Mouse (Mus musculus) heart, embryonic 15.5 days (tissue): ENCODE measurements around the gene Ifngr1. TPM values are rescaled to one million over a fixed set of nuclear protein-coding genes. Genes with fewer than 3 reads are reported as not detected.
A peak's percentile ranks its signal among the peaks of the same experiment; 100 is the strongest.

Experiments used
- ATAC-seq: fragments of 200-750 bp; cut with Nextera tagmentation; replicated peaks from 2 replicates; pipeline ENCODE4 v1.8.0; 2017; ENCODE audit warnings: low read depth, moderate TSS enrichment; ENCODE audit not compliant: insufficient number of reproducible peaks, insufficient read depth, low FRiP score
- H3K27ac ChIP-seq: fragments of 300-500 bp; sonication (generic); 2 replicates; pipeline ENCODE4 v1.5.1; 2015; ENCODE audit warnings: mild to moderate bottlenecking, inconsistent platforms
- H3K27me3 ChIP-seq: fragments of 300-500 bp; sonication (generic); 2 replicates; pipeline ENCODE4 v1.6.1; 2015; ENCODE audit warnings: inconsistent platforms
- H3K36me3 ChIP-seq: fragments of 300-500 bp; sonication (generic); 2 replicates; pipeline ENCODE4 v1.6.1; 2015; ENCODE audit warnings: mild to moderate bottlenecking, inconsistent platforms
- H3K4me1 ChIP-seq: fragments of 300-500 bp; sonication (generic); replicated peaks from 2 replicates; pipeline ENCODE4 v1.6.1; 2015; ENCODE audit warnings: inconsistent platforms
- H3K4me2 ChIP-seq: fragments of 300-500 bp; sonication (generic); 2 replicates; pipeline ENCODE4 v1.6.1; 2015; ENCODE audit warnings: inconsistent platforms, mild to moderate bottlenecking, moderate library complexity
- H3K4me3 ChIP-seq: fragments of 300-500 bp; sonication (generic); 2 replicates; pipeline ENCODE4 v1.5.1; 2015; ENCODE audit warnings: mild to moderate bottlenecking, inconsistent platforms
- H3K9ac ChIP-seq: fragments of 300-500 bp; sonication (generic); 2 replicates; pipeline ENCODE4 v1.6.1; 2015; ENCODE audit warnings: mild to moderate bottlenecking, inconsistent platforms
- H3K9me3 ChIP-seq: fragments of 300-500 bp; sonication (generic); replicated peaks from 2 replicates; pipeline ENCODE4 v1.6.1; 2016; ENCODE audit warnings: inconsistent platforms
- WGBS: fragments of 180-500 bp; shearing (Covaris S2); methylation state at CpG from one replicate; pipeline ENCODE4 v1.1.7; 2015; ENCODE audit warnings: mixed read lengths; 5-methylcytosine and 5-hydroxymethylcytosine counted together
- polyA plus RNA-seq: library from polyadenylated mRNA; unstranded; fragments of >200 nt; fragmentation: Nextera tagmentation; extraction: Ambion mirVana; gene quantifications from 2 replicates; pipeline ENCODE4 v1.2.1, GENCODE M21; 2015

Gene Ifngr1
- 37.1 and 48.3 TPM in 2 replicates for polyA plus RNA-seq

DNA sequence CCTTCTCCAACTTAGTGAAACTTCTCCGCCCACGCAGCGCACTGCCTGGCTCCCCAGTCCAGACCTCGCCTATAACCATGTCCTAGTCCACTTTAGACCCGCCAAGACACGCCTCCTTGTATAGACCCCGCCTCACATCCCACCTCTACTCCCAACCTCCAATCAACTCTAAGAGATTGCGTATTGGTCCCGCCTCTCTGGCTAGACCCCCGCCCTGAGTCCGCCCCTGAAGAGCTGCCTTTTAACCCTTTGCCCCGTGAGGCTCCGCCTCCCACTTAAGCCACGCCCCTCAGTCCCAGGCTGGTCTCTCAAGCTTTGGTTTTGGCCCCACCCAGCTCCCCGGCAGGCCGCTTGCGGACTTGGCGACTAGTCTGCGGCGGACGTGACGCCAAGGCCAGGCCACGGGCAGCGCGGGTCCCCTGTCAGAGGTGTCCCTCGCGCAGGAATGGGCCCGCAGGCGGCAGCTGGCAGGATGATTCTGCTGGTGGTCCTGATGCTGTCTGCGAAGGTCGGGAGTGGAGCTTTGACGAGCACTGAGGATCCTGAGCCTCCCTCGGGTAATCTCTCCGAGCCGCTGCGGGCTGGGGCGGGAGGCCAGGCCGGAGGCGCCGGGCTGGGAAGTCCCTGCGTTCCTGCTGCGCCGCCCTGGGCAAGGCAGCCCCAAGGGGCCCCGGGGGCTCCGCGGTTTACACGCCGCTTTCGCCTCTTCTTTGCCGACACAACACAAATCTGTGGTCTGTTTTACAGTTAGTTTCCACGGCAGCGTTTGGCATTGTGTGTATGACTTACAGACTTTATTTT lies at the start of gene Ifngr1:
TSS of gene Ifngr1 (plus strand) at position 309 of the 801 bp plus-strand sequence.
- peak; percentile 100 for ATAC-seq
- no peaks in the 10 kb centered on the region for H3K27me3 ChIP-seq
- H3K4me3 ChIP-seq = peak within 1 kb of the TSS; percentile 69
- H3K27ac ChIP-seq = peak within 1 kb of the TSS; percentile 90
- peak within 1 kb of the TSS; percentile 65 for H3K4me2 ChIP-seq
- H3K36me3 ChIP-seq = no peaks in the 10 kb centered on the region
- no peaks in the 10 kb centered on the region for H3K9me3 ChIP-seq
- H3K4me1 ChIP-seq = peaks cover 29% of the 10 kb centered on the region
- H3K9ac ChIP-seq = peak within 1 kb of the TSS; percentile 83
- WGBS = under 1% methylated on average over 52 of the region's 52 CpGs

DNA sequence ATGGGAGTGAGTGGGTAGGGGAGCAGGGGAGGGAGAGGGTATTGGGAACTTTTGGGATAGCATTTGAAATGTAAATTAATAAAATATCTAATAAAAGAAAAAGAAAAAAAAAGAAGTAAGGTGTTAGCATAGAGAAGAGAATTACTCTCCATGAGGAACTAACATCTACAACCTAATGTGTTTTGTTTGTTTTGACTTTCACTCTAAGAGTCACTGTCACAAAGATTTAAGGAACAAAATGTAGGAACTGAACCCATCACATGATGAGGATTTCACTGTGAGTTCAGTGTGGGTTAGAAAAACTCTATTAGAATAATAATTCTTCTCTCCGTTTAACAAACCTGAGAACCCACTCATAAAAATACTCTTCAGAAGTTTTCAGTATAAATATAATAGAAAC lies 44.9 kb upstream of the Ifngr1 start:
- H3K9me3 ChIP-seq = no peaks in the 10 kb centered on the region
- H3K27ac ChIP-seq = no peak overlapping the region
- 86% methylated on average over 1 of the region's 1 CpGs for WGBS
- no peaks in the 10 kb centered on the region for H3K4me1 ChIP-seq
- no peaks in the 10 kb centered on the region for H3K27me3 ChIP-seq
- no peak overlapping the region for H3K9ac ChIP-seq
- ATAC-seq = no peak
- H3K4me2 ChIP-seq = no peak overlapping the region
- no peak overlapping the region for H3K4me3 ChIP-seq
- no peaks in the 10 kb centered on the region for H3K36me3 ChIP-seq

DNA sequence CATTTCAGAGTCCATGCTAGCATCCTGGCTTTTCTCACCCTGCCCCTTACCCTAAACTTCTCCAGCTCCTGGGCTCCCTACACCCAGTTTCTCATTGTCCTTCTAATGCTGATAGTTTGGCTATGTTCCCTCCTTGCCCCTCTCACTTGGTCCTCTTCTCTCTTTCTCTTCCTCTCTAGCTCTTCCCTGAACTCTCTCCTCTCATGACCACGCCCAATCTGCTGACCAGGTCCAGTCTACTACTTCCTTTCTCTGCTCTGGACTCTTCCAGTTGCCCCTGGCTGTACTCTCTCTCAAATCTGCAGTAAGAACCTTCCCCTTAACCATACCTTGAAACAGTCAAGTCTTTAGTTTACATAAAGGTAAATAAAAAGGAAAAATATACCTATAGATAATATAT lies 43.7 kb upstream of the Ifngr1 start:
- no peak overlapping the region for H3K9ac ChIP-seq
- no peaks in the 10 kb centered on the region for H3K4me1 ChIP-seq
- no peaks in the 10 kb centered on the region for H3K27me3 ChIP-seq
- H3K4me2 ChIP-seq = no peak overlapping the region
- no peak overlapping the region for H3K27ac ChIP-seq
- H3K9me3 ChIP-seq = no peaks in the 10 kb centered on the region
- 61% methylated on average over 1 of the region's 1 CpGs for WGBS
- no peaks in the 10 kb centered on the region for H3K36me3 ChIP-seq
- ATAC-seq = no peak
- no peak overlapping the region for H3K4me3 ChIP-seq

DNA sequence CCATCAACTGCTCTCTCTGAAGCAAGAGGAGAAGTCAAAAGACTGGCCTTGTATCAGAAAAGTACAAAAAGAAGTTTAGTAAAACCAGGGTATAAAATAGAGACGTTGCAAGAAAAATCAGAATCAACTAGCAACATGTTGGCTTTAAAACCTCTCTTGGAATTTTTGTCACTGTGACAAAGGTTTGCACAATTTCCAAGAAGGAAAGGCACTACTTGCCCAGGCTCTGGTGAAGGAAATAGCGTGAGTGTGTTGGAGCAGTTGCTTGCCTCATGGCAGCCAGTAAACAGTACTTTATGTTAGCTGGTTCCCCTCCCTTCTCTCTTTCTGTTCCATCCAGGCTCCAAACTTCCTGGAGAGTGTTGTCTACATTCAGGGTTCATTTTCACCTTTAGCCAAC lies 43.3 kb upstream of the Ifngr1 start:
- Histone ChIP-seq H3K27ac (no peak overlapping the region), H3K9ac (no peak overlapping the region), H3K4me3 (no peak overlapping the region), H3K9me3 (no peaks in the 10 kb centered on the region), H3K4me1 (no peaks in the 10 kb centered on the region), H3K27me3 (no peaks in the 10 kb centered on the region), H3K4me2 (no peak overlapping the region), H3K36me3 (no peaks in the 10 kb centered on the region)
- no peak for ATAC-seq
- 78% methylated on average over 2 of the region's 2 CpGs for WGBS

DNA sequence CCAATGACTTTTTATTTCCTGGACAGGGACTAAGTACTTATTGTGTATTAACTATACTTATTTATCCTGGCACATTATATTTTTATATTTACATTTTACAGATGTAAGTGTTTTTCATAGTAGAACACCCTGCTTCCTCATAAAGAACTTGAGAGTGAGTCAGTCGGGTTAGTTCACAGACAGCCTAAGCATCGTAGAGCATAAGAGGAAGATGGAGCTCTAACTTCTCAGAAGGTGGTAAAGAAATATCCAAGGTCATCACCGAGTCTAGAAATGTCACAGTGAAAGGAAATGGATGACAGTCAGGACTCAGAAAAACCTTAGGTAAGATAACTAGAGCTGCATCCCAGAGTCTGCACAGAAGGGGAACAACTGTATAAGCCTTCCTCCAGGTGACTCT lies 40.2 kb upstream of the Ifngr1 start:
- Histone ChIP-seq H3K27me3 (no peaks in the 10 kb centered on the region), H3K9me3 (no peaks in the 10 kb centered on the region), H3K4me1 (no peaks in the 10 kb centered on the region), H3K27ac (no peak overlapping the region), H3K4me2 (no peak overlapping the region), H3K9ac (no peak overlapping the region), H3K36me3 (no peaks in the 10 kb centered on the region), H3K4me3 (no peak overlapping the region)
- WGBS = 83% methylated on average over 3 of the region's 3 CpGs
- no peak for ATAC-seq

DNA sequence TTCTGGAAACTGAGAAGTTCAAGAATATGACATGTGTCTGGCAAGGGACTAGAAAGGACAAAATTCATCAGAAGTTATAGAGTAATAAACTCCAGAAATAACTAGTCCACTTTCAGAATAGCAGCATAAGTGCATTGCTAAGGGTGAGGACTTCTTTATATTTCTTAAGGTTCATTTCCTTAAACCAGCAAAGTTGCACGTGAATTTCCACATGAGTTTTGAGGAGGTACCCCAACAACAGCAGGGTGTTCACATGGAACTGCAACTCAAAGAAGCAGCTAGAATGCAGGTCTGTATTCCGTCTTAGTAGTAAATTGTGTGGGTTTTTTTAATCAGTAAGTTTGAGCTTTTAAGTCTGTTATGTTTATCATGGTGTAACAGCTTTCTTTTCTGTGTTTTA lies 37.9 kb upstream of the Ifngr1 start:
- Histone ChIP-seq H3K27me3 (no peaks in the 10 kb centered on the region), H3K4me2 (no peak overlapping the region), H3K27ac (no peak overlapping the region), H3K9me3 (no peaks in the 10 kb centered on the region), H3K9ac (no peak overlapping the region), H3K4me3 (no peak overlapping the region), H3K4me1 (no peaks in the 10 kb centered on the region), H3K36me3 (no peaks in the 10 kb centered on the region)
- 62% methylated on average over 2 of the region's 2 CpGs for WGBS
- no peak for ATAC-seq

DNA sequence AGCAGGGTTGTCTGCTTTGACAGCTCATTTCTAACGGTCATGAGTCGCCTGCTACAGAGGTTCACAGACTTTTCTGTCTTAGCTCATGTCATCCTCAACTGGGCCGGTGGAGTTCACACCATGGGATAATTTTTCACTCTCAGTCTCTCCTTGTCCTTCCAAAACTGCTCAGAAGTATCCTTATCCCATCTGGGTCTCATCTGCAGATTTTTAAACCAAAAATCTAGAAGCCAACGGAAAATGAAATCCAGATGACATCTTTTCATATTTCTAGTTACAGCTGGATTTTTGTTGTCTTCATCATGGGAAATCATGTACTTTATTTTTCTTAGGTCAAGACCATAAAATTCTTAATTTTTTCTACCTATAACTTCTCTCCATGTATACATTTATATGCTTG lies 34.1 kb upstream of the Ifngr1 start:
- Histone ChIP-seq H3K36me3 (no peaks in the 10 kb centered on the region), H3K9me3 (no peaks in the 10 kb centered on the region), H3K4me1 (no peaks in the 10 kb centered on the region), H3K27me3 (no peaks in the 10 kb centered on the region), H3K9ac (no peak overlapping the region), H3K4me3 (no peak overlapping the region), H3K4me2 (no peak overlapping the region), H3K27ac (no peak overlapping the region)
- ATAC-seq = no peak
- 83% methylated on average over 4 of the region's 4 CpGs for WGBS

DNA sequence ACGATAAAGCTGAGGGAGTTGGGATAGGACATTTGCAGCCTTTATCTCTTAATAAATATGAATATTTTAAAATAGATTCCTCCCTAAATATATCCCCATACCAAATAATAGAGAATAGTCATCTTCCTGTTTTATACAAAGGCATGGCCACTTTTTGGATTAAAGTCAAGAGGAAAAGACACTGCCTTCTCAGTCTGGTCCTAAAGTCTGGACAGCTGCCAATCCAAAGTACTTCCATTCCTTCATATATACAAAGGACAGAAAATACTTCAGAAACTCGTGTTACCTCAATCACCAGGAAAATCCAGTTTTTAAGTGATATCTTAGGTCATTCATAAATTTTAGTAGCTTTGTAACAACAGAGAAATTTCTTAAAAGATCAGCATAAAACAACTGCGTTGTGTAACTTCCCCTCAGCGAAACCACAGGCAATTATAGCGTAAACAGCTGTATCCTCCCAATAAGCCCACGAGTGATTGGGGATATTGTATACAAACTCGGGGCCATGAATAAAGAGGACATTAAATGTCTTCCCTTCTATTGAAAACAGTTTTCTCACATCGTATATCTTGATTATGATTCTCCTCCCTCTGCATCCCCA lies 32.1 kb upstream of the Ifngr1 start:
- ATAC-seq = no peak
- WGBS = 58% methylated on average over 8 of the region's 8 CpGs

DNA sequence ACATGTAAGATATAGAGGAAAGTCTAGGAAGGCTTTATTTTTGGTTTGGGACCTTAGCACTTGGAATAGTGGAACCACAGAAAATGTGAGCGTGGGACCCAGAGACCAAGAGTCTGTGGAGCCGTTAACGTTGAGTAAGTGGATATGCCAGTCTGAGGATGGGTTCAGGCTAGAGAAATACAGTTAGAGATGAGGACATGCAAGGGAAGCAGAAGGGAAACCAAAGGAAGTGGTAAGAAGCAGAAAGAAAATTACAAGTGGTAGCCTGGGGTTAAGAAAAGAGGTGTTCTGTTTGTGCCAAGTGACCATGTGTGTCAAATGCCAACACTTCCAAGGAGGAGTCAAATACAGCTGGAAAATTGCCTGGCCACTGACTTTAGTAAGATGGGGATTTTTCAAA lies 29.2 kb upstream of the Ifngr1 start:
- no peak overlapping the region; the same call in 1 of the 2 replicates for H3K27ac ChIP-seq
- 86% methylated on average over 3 of the region's 3 CpGs for WGBS

More for the DNA sequence above, 32.1 kb upstream of the Ifngr1 start:
- H3K36me3 ChIP-seq = no peaks in the 10 kb centered on the region
- no peaks in the 10 kb centered on the region for H3K27me3 ChIP-seq
- H3K4me2 ChIP-seq = no peak overlapping the region
- no peaks in the 10 kb centered on the region for H3K9me3 ChIP-seq
- H3K4me1 ChIP-seq = no peaks in the 10 kb centered on the region
- no peak overlapping the region for H3K27ac ChIP-seq
- H3K4me3 ChIP-seq = no peak overlapping the region
- H3K9ac ChIP-seq = no peak overlapping the region

DNA sequence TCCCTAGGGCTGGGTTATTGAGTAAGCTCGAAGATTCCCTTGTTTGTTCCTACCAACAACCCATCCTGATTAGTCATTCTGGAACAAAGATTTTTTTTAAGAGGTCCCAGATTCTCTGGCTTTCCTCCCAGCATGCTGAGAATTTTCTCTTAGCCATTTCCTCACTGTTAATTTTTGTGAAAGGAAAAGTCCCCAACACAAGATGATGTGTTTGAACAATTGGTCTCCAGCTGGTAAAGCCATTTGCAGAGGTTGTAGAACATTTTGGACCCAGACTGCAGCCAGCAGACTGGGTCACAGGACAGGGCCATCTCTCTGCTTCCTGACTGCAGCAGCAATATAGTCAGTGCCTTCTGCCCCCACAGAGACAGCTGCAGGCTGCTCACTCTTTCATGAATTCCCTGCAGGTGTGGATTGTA lies 28.3 kb upstream of the Ifngr1 start:
- no peaks in the 10 kb centered on the region for H3K4me1 ChIP-seq
- H3K27ac ChIP-seq = peak overlapping the region; percentile 42; the same call in 1 of the 2 replicates
- no peaks in the 10 kb centered on the region for H3K36me3 ChIP-seq
- H3K4me2 ChIP-seq = no peak overlapping the region
- ATAC-seq = no peak
- H3K27me3 ChIP-seq = no peaks in the 10 kb centered on the region
- H3K9me3 ChIP-seq = no peaks in the 10 kb centered on the region
- H3K4me3 ChIP-seq = no peak overlapping the region
- 55% methylated on average over 1 of the region's 1 CpGs for WGBS
- H3K9ac ChIP-seq = no peak overlapping the region

More for the DNA sequence above, 29.2 kb upstream of the Ifngr1 start:
- no peaks in the 10 kb centered on the region for H3K9me3 ChIP-seq
- ATAC-seq = no peak
- H3K9ac ChIP-seq = no peak overlapping the region
- H3K4me1 ChIP-seq = no peaks in the 10 kb centered on the region
- H3K4me2 ChIP-seq = no peak overlapping the region
- H3K27me3 ChIP-seq = no peaks in the 10 kb centered on the region
- no peaks in the 10 kb centered on the region for H3K36me3 ChIP-seq
- H3K4me3 ChIP-seq = no peak overlapping the region

DNA sequence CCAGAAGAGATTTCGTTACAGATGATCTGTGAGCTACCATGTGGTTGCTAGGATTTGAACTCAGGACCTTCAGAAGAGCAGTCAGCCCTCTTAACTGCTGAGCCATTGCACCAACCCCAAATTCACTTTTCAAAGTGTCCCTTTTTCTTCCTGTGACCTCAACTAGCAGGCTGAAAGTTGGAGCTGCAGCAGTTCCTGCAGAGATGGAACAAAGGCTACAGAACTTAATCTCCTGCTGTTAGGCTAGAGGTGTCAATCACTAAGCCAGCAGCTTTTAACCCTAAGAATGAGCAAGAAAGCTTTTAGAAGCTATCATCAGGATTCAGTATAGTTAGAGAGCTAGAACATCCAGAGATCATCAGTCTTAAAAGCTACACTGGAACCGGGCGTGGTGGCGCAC lies 24.3 kb upstream of the Ifngr1 start:
- 89% methylated on average over 4 of the region's 4 CpGs for WGBS

DNA sequence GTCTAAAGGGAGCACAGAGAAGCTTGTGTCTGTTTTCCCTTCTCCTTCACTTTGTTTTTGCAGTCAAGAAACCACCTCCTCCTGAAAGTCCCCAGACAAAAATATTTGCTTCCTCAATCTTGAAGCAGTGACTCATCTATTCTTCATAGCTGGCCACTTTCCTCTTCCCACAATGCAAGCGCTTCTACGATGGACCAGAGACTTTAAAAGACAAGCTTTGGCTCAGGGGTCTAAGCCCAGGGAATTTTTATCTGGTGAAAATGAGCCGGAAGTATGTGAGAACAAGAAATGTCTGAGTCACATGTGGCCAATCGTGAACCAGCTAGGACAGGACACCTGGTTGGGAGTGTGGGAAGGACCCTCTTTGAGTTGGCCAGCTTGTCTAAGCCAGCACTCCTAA lies 21.5 kb upstream of the Ifngr1 start:
- WGBS = 57% methylated on average over 4 of the region's 4 CpGs
- ATAC-seq = no peak
- H3K4me3 ChIP-seq = no peak overlapping the region
- no peaks in the 10 kb centered on the region for H3K4me1 ChIP-seq
- no peaks in the 10 kb centered on the region for H3K9me3 ChIP-seq
- H3K27me3 ChIP-seq = no peaks in the 10 kb centered on the region
- H3K4me2 ChIP-seq = no peak overlapping the region
- no peak overlapping the region for H3K9ac ChIP-seq
- peak overlapping the region; percentile 41 for H3K27ac ChIP-seq
- no peaks in the 10 kb centered on the region for H3K36me3 ChIP-seq

More for the DNA sequence above, 24.3 kb upstream of the Ifngr1 start:
- H3K27ac ChIP-seq = no peak overlapping the region
- ATAC-seq = no peak
- H3K4me2 ChIP-seq = no peak overlapping the region
- H3K27me3 ChIP-seq = no peaks in the 10 kb centered on the region
- H3K9ac ChIP-seq = no peak overlapping the region
- no peaks in the 10 kb centered on the region for H3K4me1 ChIP-seq
- H3K36me3 ChIP-seq = no peaks in the 10 kb centered on the region
- no peak overlapping the region for H3K4me3 ChIP-seq
- no peaks in the 10 kb centered on the region for H3K9me3 ChIP-seq
